Mouse (Mus musculus): ENCODE results near the gene Olfr558.

The Olfr558 gene

DNA sequence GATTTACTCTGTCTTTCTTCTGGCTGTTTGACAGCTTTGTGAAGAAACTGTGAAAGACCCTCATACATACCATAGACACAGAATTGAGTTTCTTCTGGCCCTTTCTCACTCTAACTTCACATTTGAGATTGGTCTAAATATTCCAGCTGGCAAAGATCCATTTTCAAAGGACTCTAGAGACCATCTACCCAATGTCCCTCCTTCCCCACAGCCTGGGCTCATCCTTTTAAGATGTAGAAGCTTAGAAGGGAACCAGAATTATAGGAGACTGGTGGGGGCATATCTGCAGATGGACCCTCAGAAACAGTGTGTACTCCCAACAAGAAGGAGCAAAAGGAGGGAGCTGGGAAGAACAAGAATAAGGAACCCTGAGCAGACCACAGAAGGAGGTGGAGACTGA lies at the start of gene Olfr558:
Gene Olfr558 (plus strand): TSS at position 301 of the 400 bp plus-strand sequence.
- DNase-seq (ENCODE audit: low spot score in 2 of 2): no peak

DNA sequence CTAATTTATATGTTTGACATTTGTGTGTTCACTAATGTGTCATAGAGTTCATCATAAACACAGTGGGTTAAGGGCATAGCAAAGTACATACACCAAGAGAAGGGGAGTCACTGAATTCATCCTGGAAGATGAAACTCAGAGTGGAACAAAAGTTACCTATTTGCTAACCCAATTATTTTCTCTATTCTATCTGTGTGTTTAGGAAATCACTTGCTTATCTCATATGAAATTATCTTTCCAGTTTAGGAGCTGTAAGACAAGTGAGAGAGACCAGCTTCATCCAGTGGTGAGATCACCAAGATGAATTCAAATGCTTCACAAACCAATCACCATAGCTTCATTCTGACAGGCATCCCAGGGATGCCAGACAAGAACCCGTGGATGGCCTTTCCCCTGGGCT lies 43.5 kb upstream of the Olfr558 start, which contains the start of gene Olfr555:
Gene Olfr555 (plus strand): TSS at position 301 of the 400 bp plus-strand sequence.
- no peak for DNase-seq (ENCODE audit: low spot score in 2 of 2)

DNA sequence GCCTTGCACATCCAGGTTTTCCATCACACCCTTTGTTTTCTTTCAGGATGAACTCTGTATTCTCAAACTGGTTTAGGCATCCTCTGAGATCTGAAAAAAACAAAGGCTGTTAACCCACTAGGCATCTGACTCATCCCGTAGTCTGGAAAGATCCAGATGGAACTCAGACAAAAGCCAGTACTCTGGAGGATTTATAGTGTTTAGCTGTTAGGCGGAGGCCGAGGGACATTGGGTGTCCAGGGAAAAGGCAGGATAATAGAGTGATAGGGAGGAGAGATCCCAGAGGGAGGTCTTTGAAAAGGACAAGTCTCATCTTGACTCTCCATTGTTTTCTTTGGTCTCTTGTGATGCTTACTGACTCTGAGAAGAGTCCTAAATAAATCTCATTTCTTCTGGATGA lies 37.4 kb upstream of the Olfr558 start, which contains the start of gene Olfr556:
Gene Olfr556 (plus strand): TSS at position 301 of the 400 bp plus-strand sequence.
- no peak for DNase-seq (ENCODE audit: low spot score in 2 of 2)

DNA sequence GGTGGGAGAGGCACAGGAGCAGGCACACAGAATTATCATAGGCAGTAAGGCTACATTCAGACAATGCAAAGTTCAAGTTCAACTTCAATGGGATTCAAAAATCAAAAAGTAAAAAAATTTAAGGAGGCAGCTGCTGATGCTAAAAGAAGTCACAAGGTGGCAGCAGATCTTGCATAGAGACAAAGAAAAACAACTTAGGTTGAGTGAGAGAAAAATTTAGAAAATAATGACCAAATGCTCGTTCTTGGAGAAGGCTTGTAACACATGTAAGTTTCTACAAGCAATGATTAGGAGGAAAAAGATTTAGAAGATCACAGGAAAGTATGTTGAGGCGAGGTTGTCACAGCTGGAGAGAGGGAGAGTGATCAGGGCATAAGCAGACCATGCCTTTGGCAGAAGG lies 36.6 kb upstream of the Olfr558 start:
- DNase-seq (ENCODE audit: low spot score in 2 of 2): peak in 1 of 2 experiments; percentile 8

DNA sequence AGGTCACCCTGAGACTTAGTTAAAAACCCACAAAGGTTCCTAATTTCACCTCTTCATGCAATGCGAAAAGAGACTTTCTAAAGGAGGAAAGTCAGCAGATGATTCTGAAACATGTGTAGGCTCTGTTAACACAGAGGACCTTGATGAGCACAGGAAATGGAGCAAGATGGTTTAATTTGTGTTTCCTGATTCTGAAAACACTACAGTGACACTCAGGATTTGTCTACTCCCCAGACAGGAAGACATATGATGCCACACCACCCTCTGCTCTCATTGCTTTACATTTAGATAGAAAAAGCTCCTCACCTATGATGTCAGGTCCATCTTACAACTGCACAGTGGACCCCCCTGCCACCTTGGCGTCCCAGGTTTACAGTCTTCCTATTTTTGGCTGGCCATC lies 25.8 kb upstream of the Olfr558 start:
- DNase-seq (ENCODE audit: low spot score in 2 of 2): no peak

DNA sequence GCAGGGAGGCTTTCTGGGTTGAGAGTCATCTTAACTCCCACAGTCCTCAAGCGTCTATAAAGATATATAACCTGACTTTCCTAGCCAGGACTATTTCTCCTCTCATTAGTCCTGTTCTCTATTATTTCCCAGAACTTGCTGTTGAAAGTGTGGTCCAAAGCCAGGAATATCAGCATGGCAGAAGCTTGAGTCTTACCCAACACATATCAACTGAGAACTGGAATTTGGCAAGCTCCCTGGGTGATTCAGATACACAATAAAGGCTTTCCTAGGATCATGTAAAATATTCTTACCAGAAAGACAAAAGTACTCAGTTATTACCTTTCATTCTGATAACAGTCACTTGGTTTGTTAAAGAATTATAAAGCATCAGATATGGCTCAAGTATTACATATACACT lies 20.1 kb upstream of the Olfr558 start:
- no peak for DNase-seq (ENCODE audit: low spot score in 2 of 2)

DNA sequence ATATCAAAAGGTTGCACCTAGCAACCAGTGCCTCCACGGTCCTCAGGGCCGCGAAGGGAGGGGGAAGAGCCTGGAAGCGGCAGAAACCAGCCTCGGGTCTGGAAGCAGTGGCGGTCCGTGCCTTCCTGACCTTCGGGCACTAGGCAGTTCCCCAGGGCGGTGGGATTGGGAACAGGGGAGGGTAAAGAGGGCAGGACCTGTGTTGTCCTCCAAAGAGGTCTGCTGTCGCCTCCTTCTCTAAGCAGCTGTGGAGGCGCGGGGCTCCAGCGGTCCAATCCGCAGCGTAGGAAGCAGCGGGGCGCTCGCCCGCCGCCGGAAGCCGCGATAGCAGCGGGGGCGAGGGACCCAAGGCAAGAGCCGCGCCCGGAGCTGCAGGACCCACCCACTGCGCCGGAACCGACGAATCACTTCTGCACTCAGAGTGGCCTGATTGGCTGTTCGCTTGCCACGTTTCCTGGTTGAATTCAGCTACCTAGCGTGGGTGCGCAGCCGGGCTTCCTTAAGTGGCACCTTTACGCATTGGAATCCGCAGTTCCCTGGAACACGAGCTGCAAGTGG lies 15.0 kb upstream of the Olfr558 start, which contains the start of gene Trim68:
Gene Trim68 (minus strand): TSS at position 384 of the 558 bp plus-strand sequence.
- peak; percentile 81 to 92 for DNase-seq (ENCODE audit: low spot score in 2 of 2)

DNA sequence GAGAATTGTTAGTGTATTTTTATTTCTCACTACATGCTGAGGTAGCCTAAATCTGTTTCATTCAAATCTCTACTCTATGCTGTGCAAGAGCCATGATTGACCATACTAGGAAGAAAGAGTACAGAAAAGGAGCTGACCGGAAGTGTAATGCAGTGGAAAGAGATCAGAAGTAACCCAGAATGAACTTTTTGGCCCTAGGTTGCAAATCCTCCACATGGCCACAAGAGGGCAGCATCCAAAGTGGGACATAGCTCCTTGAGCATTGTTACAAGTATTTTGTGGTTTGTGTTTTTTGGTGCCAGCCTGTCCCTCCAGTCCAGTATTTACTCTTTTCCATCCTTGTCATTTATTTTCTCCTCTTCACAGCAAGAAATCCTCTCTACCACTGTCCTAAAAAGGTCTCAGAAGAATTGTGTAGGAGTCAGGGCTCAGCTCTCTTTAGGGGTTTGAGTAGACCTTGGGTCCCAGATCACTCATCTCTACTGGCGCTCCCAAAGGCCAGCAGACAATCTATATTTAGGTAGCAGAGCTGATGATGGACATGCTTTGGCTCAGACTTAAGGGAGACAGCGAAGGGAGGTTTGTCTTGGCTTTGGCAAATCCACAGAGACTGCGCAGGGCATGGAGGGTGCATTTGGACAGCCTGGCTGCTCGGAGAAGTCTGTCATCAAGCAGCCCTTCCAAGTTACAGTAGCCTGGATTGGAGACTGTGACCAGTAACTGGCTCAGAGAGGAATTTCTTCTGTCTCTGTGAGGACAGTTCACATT lies 6.5 kb upstream of the Olfr558 start, which contains the start of gene Olfr557:
Gene Olfr557 (plus strand): TSS at position 553 of the 768 bp plus-strand sequence.
- DNase-seq (ENCODE audit: low spot score in 2 of 2): peak in 1 of 2 experiments; percentile 5

DNA sequence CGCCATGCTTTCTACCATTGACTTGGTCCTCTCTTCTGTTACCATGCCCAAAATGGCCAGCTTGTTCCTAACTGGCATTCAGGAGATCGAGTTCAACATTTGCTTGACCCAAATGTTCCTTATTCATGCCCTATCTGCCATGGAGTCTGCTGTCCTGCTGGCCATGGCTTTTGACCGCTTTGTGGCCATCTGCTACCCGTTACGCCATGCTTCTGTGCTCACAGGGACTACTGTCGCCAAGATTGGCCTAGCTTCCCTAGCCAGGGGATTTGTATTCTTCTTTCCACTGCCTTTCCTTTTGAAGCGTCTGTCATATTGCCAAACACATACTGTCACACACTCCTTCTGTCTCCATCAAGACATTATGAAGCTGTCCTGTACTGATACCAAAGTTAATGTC lies 3.6 kb upstream of the Olfr558 start:
- no peak for DNase-seq (ENCODE audit: low spot score in 2 of 2)

DNA sequence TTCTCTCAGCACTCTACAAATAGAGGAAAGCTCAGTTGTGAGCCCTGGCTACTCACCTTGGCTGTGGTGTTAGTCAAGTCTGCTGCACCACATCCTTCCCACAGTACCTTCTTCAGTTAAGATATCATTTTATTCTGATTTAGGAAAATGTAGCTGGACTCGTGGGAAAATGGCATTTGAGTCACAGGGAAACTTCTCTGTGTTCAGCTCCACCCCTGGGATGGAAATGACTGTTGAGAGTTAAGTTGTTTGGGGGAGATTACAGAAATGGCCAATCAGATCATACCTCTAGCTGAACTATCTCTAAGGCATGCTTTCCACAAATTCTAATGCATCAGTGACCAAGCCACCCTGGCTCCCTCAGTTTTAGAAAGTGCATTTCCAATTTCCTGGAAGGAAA lies 17.0 kb downstream of the Olfr558 start, which contains the start of gene Olfr33:
Gene Olfr33 (minus strand): TSS at position 101 of the 400 bp plus-strand sequence.
- no peak for DNase-seq (ENCODE audit: low spot score in 2 of 2)

DNA sequence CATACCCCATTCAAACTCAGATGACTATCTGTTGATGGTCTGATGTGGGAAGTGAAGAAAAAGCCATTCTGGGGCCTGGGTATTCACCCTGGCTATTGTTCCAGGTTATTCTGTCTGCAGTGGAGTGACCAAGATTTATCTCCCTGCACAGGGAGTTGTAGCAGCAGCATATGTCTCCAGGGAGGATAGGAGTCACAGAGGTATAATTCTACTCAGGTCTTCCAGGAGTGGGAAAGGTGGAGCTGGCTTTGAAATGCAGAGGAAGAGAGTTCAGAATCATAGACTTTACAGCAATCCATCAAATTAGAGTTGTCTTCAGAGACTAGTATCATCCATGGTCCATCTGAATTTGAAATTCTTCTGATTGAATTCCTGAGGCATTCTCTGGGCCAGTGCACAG lies 25.4 kb downstream of the Olfr558 start, which contains the start of gene Olfr559:
Gene Olfr559 (minus strand): TSS at position 101 of the 400 bp plus-strand sequence.
- DNase-seq (ENCODE audit: low spot score in 2 of 2): no peak

DNA sequence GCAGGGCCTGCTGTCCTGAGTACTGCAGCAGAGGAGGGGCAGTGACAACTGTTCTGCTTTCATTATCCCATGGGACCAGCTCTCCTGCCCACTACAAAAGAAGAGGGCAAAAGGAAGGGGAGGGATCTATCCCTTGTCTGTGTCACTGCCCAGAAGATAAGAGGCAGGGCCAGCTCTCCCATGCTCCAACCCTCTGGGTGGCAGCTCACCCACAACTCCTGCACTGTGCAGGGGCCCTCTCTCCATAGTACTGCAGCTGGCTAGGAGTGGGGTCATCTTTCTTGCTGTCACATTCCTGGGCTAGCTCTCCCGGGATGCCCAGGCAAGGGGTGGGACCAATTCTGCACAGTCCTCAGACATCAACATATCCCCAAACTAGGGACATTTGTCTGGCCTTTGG lies 31.8 kb downstream of the Olfr558 start:
- no peak for DNase-seq (ENCODE audit: low spot score in 2 of 2)

DNA sequence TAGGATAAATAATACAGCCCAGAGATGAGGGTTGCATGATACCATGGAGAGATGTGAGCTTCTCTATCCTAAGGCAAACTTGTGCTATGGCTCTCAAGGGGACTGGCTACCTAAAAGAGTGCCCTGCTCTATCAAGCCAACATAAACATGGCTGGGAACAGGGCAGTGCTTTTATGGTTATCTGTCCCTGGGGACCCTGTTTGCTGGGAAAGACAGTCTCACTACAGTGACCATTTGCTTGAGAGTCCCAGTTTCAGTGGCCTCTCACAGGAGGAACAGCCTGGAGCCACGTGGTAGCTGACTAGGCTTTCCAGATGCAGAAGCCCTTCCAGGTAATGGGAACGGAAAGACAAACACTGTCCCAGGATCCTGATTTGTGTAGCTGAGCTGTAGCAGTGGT lies 35.7 kb downstream of the Olfr558 start:
- no peak for DNase-seq (ENCODE audit: low spot score in 2 of 2)

DNA sequence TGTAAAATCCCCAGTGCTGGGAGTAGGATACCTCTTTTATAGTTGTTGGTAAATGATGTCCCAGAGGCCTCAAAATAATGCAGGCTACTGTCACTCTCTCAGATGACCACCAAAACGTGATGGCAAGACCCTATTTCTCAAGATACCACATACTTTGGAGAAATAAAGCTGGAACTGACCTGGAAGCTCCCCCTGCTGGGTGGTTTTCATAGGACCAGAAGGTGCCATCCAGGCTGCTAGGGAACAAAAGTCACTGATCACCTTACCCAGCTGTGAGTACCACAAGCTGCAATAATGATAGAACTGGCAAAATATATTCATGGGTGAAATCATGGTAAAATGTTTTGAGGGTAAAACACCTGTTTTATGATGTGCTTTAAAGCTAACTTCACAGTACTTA lies 50.1 kb downstream of the Olfr558 start:
- no peak for DNase-seq (ENCODE audit: low spot score in 2 of 2)

DNA sequence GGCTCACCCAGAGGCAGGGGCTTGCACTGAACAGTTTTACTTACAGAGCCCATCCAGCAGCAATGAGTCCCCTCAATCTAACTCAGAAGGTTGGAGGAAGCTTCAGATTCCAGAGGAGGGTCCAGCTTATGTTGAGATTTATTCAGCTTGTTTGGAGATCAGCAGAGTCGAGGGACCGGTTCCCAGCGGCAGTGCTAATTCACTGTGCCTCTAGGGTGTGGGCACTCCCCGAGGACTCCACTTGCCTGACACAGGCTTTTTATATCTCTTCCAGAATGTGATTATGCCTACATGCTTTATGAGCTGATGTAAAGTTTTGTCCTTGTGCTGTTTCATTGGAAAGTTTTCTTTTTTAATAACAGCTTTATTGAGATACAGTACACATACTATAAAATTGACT lies 57.3 kb downstream of the Olfr558 start, which contains the start of the genes Olfr560 and Olfr78:
Gene Olfr560 (minus strand): TSS at position 101 of the 400 bp plus-strand sequence.
Gene Olfr78 (minus strand): TSS at position 206 of the 400 bp plus-strand sequence.
- no peak for DNase-seq (ENCODE audit: low spot score in 2 of 2)

Data from left cerebral cortex, adult 9 months (tissue).